Mouse (Mus musculus): ENCODE measurements at regions not wholly inside any gene's neighbourhood (a gene's known extent, or its start where the extent isn't known, plus 50 kb on each side); places are given as distances from the start of the nearest gene placed in this dataset.

GRCm38 (mm10) chr3:130940302-130940867, 169.9 kb upstream of the Lef1 start:
- no peak for DNase-seq (ENCODE audit: low spot score)

GRCm38 (mm10) chr3:130936980-130937379, 173.3 kb upstream of the Lef1 start:
- DNase-seq (ENCODE audit: low spot score), result no peak

GRCm38 (mm10) chr3:130936336-130936735, 173.9 kb upstream of the Lef1 start:
- DNase-seq (ENCODE audit: low spot score), result no peak

- no peak for DNase-seq (ENCODE audit: low spot score)
Observed at GRCm38 (mm10) chr3:130935926-130936315, 174.3 kb upstream of the Lef1 start.

- DNase-seq (ENCODE audit: low spot score), result no peak
Observed at GRCm38 (mm10) chr3:130935302-130935925, 174.9 kb upstream of the Lef1 start.

GRCm38 (mm10) chr3:130932723-130933122, 177.5 kb upstream of the Lef1 start:
- no peak for DNase-seq (ENCODE audit: low spot score)

- DNase-seq (ENCODE audit: low spot score), result no peak
Observed at GRCm38 (mm10) chr3:130932226-130932625, 178.0 kb upstream of the Lef1 start.

- DNase-seq (ENCODE audit: low spot score), result no peak
Observed at GRCm38 (mm10) chr3:130925000-130925399, 185.3 kb upstream of the Lef1 start.

GRCm38 (mm10) chr3:130923615-130923958, 186.7 kb upstream of the Lef1 start:
- DNase-seq (ENCODE audit: low spot score), result no peak

GRCm38 (mm10) chr3:130922812-130923614, 187.3 kb upstream of the Lef1 start:
- no peak for DNase-seq (ENCODE audit: low spot score)

GRCm38 (mm10) chr3:130921621-130922245, 188.5 kb upstream of the Lef1 start:
- no peak for DNase-seq (ENCODE audit: low spot score)

- DNase-seq (ENCODE audit: low spot score), result no peak
Observed at GRCm38 (mm10) chr3:130913812-130914211, 183.6 kb upstream of the Rpl34 start.

- no peak for DNase-seq (ENCODE audit: low spot score)
Observed at GRCm38 (mm10) chr3:130905101-130905500, 174.9 kb upstream of the Rpl34 start.

- no peak for DNase-seq (ENCODE audit: low spot score)
Observed at GRCm38 (mm10) chr3:130903329-130903728, 173.1 kb upstream of the Rpl34 start.

- DNase-seq (ENCODE audit: low spot score), result no peak
Observed at GRCm38 (mm10) chr3:130902376-130902775, 172.2 kb upstream of the Rpl34 start.

GRCm38 (mm10) chr3:130901343-130901742, 171.1 kb upstream of the Rpl34 start:
- no peak for DNase-seq (ENCODE audit: low spot score)

- no peak for DNase-seq (ENCODE audit: low spot score)
Observed at GRCm38 (mm10) chr3:130900846-130901245, 170.6 kb upstream of the Rpl34 start.

GRCm38 (mm10) chr3:130900054-130900840, 170.0 kb upstream of the Rpl34 start:
- peak; percentile 4 for DNase-seq (ENCODE audit: low spot score)

GRCm38 (mm10) chr3:130894168-130894814, 164.1 kb upstream of the Rpl34 start:
- DNase-seq (ENCODE audit: low spot score), result no peak

GRCm38 (mm10) chr3:130891310-130891709, 161.1 kb upstream of the Rpl34 start:
- no peak for DNase-seq (ENCODE audit: low spot score)

- DNase-seq (ENCODE audit: low spot score), result no peak
Observed at GRCm38 (mm10) chr3:130888587-130888986, 158.4 kb upstream of the Rpl34 start.

Data from gastrocnemius, adult 18-20 months (tissue).